Mouse (Mus musculus) gastrocnemius, adult 18-20 months (tissue): ENCODE results near the gene Olfr512. TPM values are rescaled to one million over a fixed set of nuclear protein-coding genes. Genes with fewer than 3 reads are reported as not detected.

Experiments used
- DNase-seq: peaks from one replicate; pipeline ENCODE4 v3.0.0; 2021; ENCODE audit warnings: low spot score
- long read RNA-seq, 2 experiments: library from polyadenylated mRNA; stranded (forward); transcript quantifications; one replicate each; pipeline ENCODE4 v2.0.0; 2021
- total RNA-seq, 2 experiments: library from RNA; stranded (reverse); gene quantifications; 2 replicates each; pipeline ENCODE4 v1.2.3; 2021

Olfr512 gene
- not detected for total RNA-seq
- long read RNA-seq, experiment 1, result 0 reads
- long read RNA-seq, experiment 2, result 0 reads

GRCm38 (mm10) chr7:108713020-108713419 lies at the start of gene Olfr512:
Gene Olfr512 (plus strand): TSS chr7:108713320.
- no peak for DNase-seq

GRCm38 (mm10) chr7:108666118-108666517 lies 47.0 kb upstream of the Olfr512 start, which contains the start of gene Olfr510:
Gene Olfr510 (plus strand): TSS chr7:108666418.
- no peak for DNase-seq

GRCm38 (mm10) chr7:108671058-108671457 lies 42.1 kb upstream of the Olfr512 start:
- DNase-seq, result no peak

DNA sequence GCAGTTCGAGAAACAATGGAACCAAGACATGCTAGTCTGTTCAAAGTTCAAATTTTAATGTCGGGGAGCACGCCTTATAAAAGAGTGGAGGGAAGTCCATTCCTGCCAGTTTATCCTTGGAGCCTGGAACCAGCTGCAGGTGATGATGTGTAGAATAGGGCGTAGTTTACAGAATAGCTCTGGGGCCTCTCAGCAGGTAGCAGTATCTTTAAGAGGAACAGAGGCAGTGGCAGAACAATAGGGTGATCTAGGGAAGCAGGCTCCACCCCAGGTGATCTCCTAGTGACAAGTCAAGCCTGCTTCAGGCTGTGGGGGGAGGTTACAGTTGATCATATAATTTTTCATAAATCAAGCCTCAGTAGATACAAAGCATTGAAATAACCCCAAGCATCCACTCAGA lies 34.2 kb upstream of the Olfr512 start:
- no peak for DNase-seq

- no peak for DNase-seq
Observed at GRCm38 (mm10) chr7:108750673-108751072, 37.6 kb downstream of the Olfr512 start, which contains the start of gene Olfr513. Gene Olfr513 (plus strand): TSS chr7:108750973.

GRCm38 (mm10) chr7:108760411-108760810 lies 47.3 kb downstream of the Olfr512 start:
- no peak for DNase-seq

Other genes starting within 250 kb of the Olfr512 start
- not detected for gene Olfr498, start 248.0 kb upstream of the Olfr512 start, total RNA-seq
- gene Olfr502, start 188.3 kb upstream of the Olfr512 start, total RNA-seq, result not detected
- not detected for gene Olfr503, start 168.8 kb upstream of the Olfr512 start, total RNA-seq
- gene Olfr504, start 147.5 kb upstream of the Olfr512 start, total RNA-seq, result not detected
- gene Olfr506, start 102.5 kb upstream of the Olfr512 start, total RNA-seq, result not detected
- not detected for gene Olfr507, start 91.5 kb upstream of the Olfr512 start, total RNA-seq
- not detected for gene Olfr508, start 83.3 kb upstream of the Olfr512 start, total RNA-seq
- gene Olfr509, start 61.4 kb upstream of the Olfr512 start, total RNA-seq, result not detected
- not detected for gene Olfr510, start 46.9 kb upstream of the Olfr512 start, total RNA-seq
- gene Olfr513, start 37.7 kb downstream of the Olfr512 start, total RNA-seq, result not detected
- gene Olfr514, start 112.7 kb downstream of the Olfr512 start, total RNA-seq, result not detected
- not detected for gene Olfr516, start 137.2 kb downstream of the Olfr512 start, total RNA-seq
- gene Olfr517, start 159.1 kb downstream of the Olfr512 start, total RNA-seq, result not detected
- not detected for gene Olfr518, start 171.7 kb downstream of the Olfr512 start, total RNA-seq
- gene Olfr519, start 181.1 kb downstream of the Olfr512 start, total RNA-seq, result not detected
- 1 to 10 TPM; 1.1 to 2.7 TPM for gene Nlrp10, start 216.9 kb downstream of the Olfr512 start, total RNA-seq
- gene Eif3f, start 221.1 kb downstream of the Olfr512 start, total RNA-seq, result 100 to 1,000 TPM; 119 TPM
- gene Tub, start 237.0 kb downstream of the Olfr512 start, total RNA-seq, result under 1 TPM; 0.30 to 0.59 TPM